Mouse (Mus musculus): ENCODE measurements around the gene Chrm4.

Gene Chrm4

GRCm38 (mm10) chr2:91944170-91944950 is 17.3 kb downstream of the Chrm4 start:
- DNase-seq: peak; percentile 73

GRCm38 (mm10) chr2:91945483-91945882 is 18.4 kb downstream of the Chrm4 start, which contains the start of gene Gm9821:
TSS of gene Gm9821 (plus strand) at chr2:91945703.
- no peak for DNase-seq

- no peak for DNase-seq
These were observed 19.8 kb downstream of the Chrm4 start for GRCm38 (mm10) chr2:91946836-91947235.

- no peak for DNase-seq
These were observed 20.5 kb downstream of the Chrm4 start for GRCm38 (mm10) chr2:91947397-91948150.

GRCm38 (mm10) chr2:91948151-91948509 is 21.1 kb downstream of the Chrm4 start:
- DNase-seq: peak; percentile 54

- DNase-seq: no peak
These were observed 21.8 kb downstream of the Chrm4 start for GRCm38 (mm10) chr2:91948792-91949241.

- peak; percentile 82 for DNase-seq
These were observed 22.6 kb downstream of the Chrm4 start for GRCm38 (mm10) chr2:91949411-91950274.

GRCm38 (mm10) chr2:91950275-91951085 is 23.4 kb downstream of the Chrm4 start:
- peak; percentile 27 for DNase-seq

GRCm38 (mm10) chr2:91953825-91954224 is 26.8 kb downstream of the Chrm4 start:
- peak; percentile 84 for DNase-seq

GRCm38 (mm10) chr2:91955121-91955591 is 28.1 kb downstream of the Chrm4 start:
- no peak for DNase-seq

GRCm38 (mm10) chr2:91955875-91956274 is 28.8 kb downstream of the Chrm4 start:
- no peak for DNase-seq

- no peak for DNase-seq
These were observed 30.0 kb downstream of the Chrm4 start for GRCm38 (mm10) chr2:91957096-91957495.

- no peak for DNase-seq
These were observed 31.0 kb downstream of the Chrm4 start for GRCm38 (mm10) chr2:91958049-91958448.

- peak; percentile 67 for DNase-seq
These were observed 31.8 kb downstream of the Chrm4 start for GRCm38 (mm10) chr2:91958701-91959457.

- peak; percentile 43 for DNase-seq
These were observed 32.7 kb downstream of the Chrm4 start for GRCm38 (mm10) chr2:91959544-91960410.

GRCm38 (mm10) chr2:91960459-91960858 is 33.4 kb downstream of the Chrm4 start:
- no peak for DNase-seq

GRCm38 (mm10) chr2:91961901-91962761 is 35.1 kb downstream of the Chrm4 start:
- DNase-seq: peak; percentile 81

- DNase-seq: peak; percentile 45
These were observed 35.9 kb downstream of the Chrm4 start for GRCm38 (mm10) chr2:91962864-91963401.

- DNase-seq: peak; percentile 97
These were observed 36.4 kb downstream of the Chrm4 start for GRCm38 (mm10) chr2:91963443-91963932.

Measured in kidney, adult 9 months (tissue).